Mouse (Mus musculus) limb, embryonic 14.5 days (tissue): ENCODE results near the gene Zfp867. TPM values are rescaled to one million over a fixed set of nuclear protein-coding genes. Genes with fewer than 3 reads are reported as not detected.
A peak's percentile ranks its signal among the peaks of the same experiment; 100 is the strongest.

ENCODE experiments used
- ATAC-seq: fragments of 200-750 bp; cut with Nextera tagmentation; 2 replicates; pipeline ENCODE4 v1.8.0; 2017; ENCODE audit warnings: low read depth, moderate number of reproducible peaks, moderate TSS enrichment; ENCODE audit not compliant: low FRiP score
- DNase-seq: peaks from one replicate; pipeline ENCODE4 v3.0.0-alpha.2; 2015; ENCODE audit warnings: low spot score
- H3K27ac ChIP-seq: fragments of 300-500 bp; sonication (generic); replicated peaks from 2 replicates; pipeline ENCODE4 v1.5.1; 2014; ENCODE audit warnings: low read depth, mild to moderate bottlenecking, low read length, moderate library complexity, mixed read lengths
- H3K27me3 ChIP-seq: fragments of 300-500 bp; sonication (generic); 2 replicates; pipeline ENCODE4 v1.6.1; 2014; ENCODE audit warnings: low read length, mixed read lengths; ENCODE audit not compliant: control insufficient read depth, insufficient read depth
- H3K36me3 ChIP-seq: fragments of 300-500 bp; sonication (generic); 2 replicates; pipeline ENCODE4 v1.6.1; 2014; ENCODE audit warnings: mild to moderate bottlenecking, low read length, moderate library complexity, mixed read lengths; ENCODE audit not compliant: control insufficient read depth, insufficient read depth
- H3K4me1 ChIP-seq: fragments of 300-500 bp; sonication (generic); 2 replicates; pipeline ENCODE4 v1.6.1; 2014; ENCODE audit warnings: antibody characterized with exemption, low read length, mixed read lengths; ENCODE audit not compliant: control insufficient read depth, insufficient read depth
- H3K4me2 ChIP-seq: fragments of 300-500 bp; sonication (generic); replicated peaks from 2 replicates; pipeline ENCODE4 v1.6.1; 2014; ENCODE audit warnings: low read depth, mild to moderate bottlenecking, low read length, moderate library complexity; ENCODE audit not compliant: severe bottlenecking
- H3K4me3 ChIP-seq: fragments of 300-500 bp; sonication (generic); replicated peaks from 2 replicates; pipeline ENCODE4 v1.5.1; 2014; ENCODE audit warnings: low read length
- H3K9ac ChIP-seq: fragments of 300-500 bp; sonication (generic); 2 replicates; pipeline ENCODE4 v1.6.1; 2014; ENCODE audit warnings: mild to moderate bottlenecking, low read depth, low read length, moderate library complexity; ENCODE audit not compliant: severe bottlenecking
- H3K9me3 ChIP-seq: fragments of 300-500 bp; sonication (generic); 2 replicates; pipeline ENCODE4 v1.6.1; 2016; ENCODE audit warnings: low read length; ENCODE audit not compliant: control insufficient read depth
- POLR2A ChIP-seq: fragments of 200-500 bp; IDR thresholded peaks from 2 replicates; pipeline ENCODE4 v1.8.0; 2012; ENCODE audit warnings: inconsistent platforms, mild to moderate bottlenecking, moderate library complexity, borderline replicate concordance; ENCODE audit not compliant: insufficient read depth, insufficient read length; ENCODE audit errors: extremely low read depth
- WGBS: fragments of 180-500 bp; shearing (Covaris S2); extraction: QIAGEN DNeasy Blood & Tissue Kit; methylation state at CpG from one replicate; pipeline ENCODE4 v1.1.7; 2014; 5-methylcytosine and 5-hydroxymethylcytosine counted together
- polyA plus RNA-seq, 2 experiments: library from polyadenylated mRNA; depleted of rRNA in 1 of 2; stranded (reverse) in 1 of 2; unstranded in 1 of 2; fragments of >200 nt; fragmentation: Nextera tagmentation in 1 of 2; extraction: Ambion mirVana in 1 of 2; gene quantifications; 2 replicates each; pipeline versions ENCODE4 v1.2.1 to v1.2.3; 2012 to 2014

Gene Zfp867
- polyA plus RNA-seq, 2 experiments, result 4.8 to 10.7 TPM

GRCm38 (mm10) chr11:59443102-59443501 is 29.2 kb downstream of the Zfp867 start:
- Histone ChIP-seq H3K36me3 (peaks cover 18% of the 10 kb centered on the region), H3K27ac (no peak overlapping the region), H3K4me1 (no peaks in the 10 kb centered on the region), H3K4me2 (no peak overlapping the region), H3K27me3 (no peaks in the 10 kb centered on the region), H3K9me3 (no peaks in the 10 kb centered on the region), H3K4me3 (no peak overlapping the region), H3K9ac (no peak overlapping the region)
- no peak for ATAC-seq
- TF ChIP-seq POLR2A, result no peak
- no peak for DNase-seq

- H3K36me3 ChIP-seq, result peaks cover 31% of the 10 kb centered on the region
- H3K9me3 ChIP-seq, result peaks cover 5% of the 10 kb centered on the region
- H3K27me3 ChIP-seq, result no peaks in the 10 kb centered on the region
- WGBS, result 94% methylated on average over 12 of the region's 12 CpGs
- H3K4me3 ChIP-seq, result no peak overlapping the region
- H3K4me1 ChIP-seq, result no peaks in the 10 kb centered on the region
- H3K9ac ChIP-seq, result no peak overlapping the region
- no peak overlapping the region for H3K27ac ChIP-seq
- no peak for TF ChIP-seq POLR2A
- no peak for DNase-seq
- no peak for ATAC-seq
- no peak overlapping the region for H3K4me2 ChIP-seq
Observed at GRCm38 (mm10) chr11:59437954-59438353, 34.3 kb downstream of the Zfp867 start.

DNA sequence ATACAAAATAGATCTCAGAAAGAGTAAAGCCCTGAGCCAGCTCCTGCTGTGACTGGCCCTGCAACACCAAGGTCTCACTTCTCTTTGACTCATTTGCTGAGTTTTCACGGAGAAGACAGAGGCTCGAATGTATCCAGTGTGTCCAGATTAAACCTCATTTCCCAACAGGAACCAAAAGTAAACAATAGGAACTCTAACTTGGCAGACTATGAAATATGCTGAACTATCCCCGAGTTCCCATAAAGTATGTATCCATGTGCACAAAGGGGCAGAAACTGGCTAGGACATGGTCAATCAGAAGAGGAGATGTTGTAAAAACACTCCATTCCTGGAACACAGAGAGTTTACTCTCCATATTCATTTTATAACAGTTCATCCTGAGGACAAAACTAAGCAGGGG is 40.0 kb downstream of the Zfp867 start:
- Histone ChIP-seq H3K36me3 (peaks cover 29% of the 10 kb centered on the region), H3K4me1 (no peaks in the 10 kb centered on the region), H3K4me3 (no peak overlapping the region), H3K27ac (no peak overlapping the region), H3K27me3 (no peaks in the 10 kb centered on the region), H3K9ac (no peak overlapping the region), H3K9me3 (peaks cover 5% of the 10 kb centered on the region), H3K4me2 (no peak overlapping the region)
- TF ChIP-seq POLR2A, result no peak
- peak; percentile 65 for ATAC-seq
- no peak for DNase-seq
- 50% methylated on average over 3 of the region's 3 CpGs for WGBS

- no peak overlapping the region for H3K27ac ChIP-seq
- H3K27me3 ChIP-seq, result no peaks in the 10 kb centered on the region
- no peak overlapping the region for H3K4me3 ChIP-seq
- TF ChIP-seq POLR2A, result no peak
- ATAC-seq (no peak), DNase-seq (no peak)
- WGBS, result 78% methylated on average over 1 of the region's 1 CpGs
- H3K9ac ChIP-seq, result no peak overlapping the region
- peaks cover 36% of the 10 kb centered on the region for H3K36me3 ChIP-seq
- no peak overlapping the region for H3K4me2 ChIP-seq
- H3K4me1 ChIP-seq, result no peaks in the 10 kb centered on the region
- H3K9me3 ChIP-seq, result no peaks in the 10 kb centered on the region
Observed at GRCm38 (mm10) chr11:59429959-59430358, 42.3 kb downstream of the Zfp867 start.

DNA sequence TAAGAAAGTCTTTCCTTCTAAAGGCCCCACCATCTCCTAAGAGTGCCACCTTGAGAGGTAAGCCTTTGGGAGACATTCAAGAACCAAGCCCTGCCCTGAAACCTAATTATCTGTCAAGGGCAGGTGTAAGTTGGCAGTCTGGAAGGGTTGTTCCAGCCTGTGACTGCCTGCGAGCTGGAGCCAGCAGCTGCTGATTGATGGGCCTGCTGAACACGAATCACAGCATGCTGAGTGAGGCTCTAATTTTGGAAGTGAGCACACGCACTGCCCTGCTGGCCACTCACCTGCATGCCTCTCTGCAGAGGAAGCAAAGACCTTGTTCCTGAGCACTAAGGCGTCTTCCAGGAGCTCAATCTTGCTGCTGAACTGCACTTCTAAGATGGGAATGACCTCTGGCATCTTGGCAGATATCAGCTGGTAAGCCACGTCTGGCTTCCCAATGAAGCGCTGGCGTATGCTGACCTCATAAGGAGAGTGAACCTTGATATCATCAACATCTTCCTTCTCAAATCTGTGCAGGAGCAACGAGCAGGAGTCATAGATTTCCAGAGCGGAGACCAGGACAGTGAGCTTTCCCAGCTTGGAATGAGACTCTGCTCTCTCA is 44.1 kb downstream of the Zfp867 start:
- H3K4me3 ChIP-seq, result no peak overlapping the region
- H3K36me3 ChIP-seq, result peaks cover 53% of the 10 kb centered on the region
- no peak overlapping the region for H3K4me2 ChIP-seq
- no peaks in the 10 kb centered on the region for H3K27me3 ChIP-seq
- DNase-seq (no peak), ATAC-seq (no peak)
- no peaks in the 10 kb centered on the region for H3K4me1 ChIP-seq
- 89% methylated on average over 9 of the region's 9 CpGs for WGBS
- H3K9me3 ChIP-seq, result no peaks in the 10 kb centered on the region
- no peak overlapping the region for H3K27ac ChIP-seq
- no peak for TF ChIP-seq POLR2A
- no peak overlapping the region for H3K9ac ChIP-seq

GRCm38 (mm10) chr11:59425671-59426101 is 46.6 kb downstream of the Zfp867 start:
- Histone ChIP-seq H3K27ac (0 out of 2 replicates have a peak overlapping the region, but pooled peaks have one; percentile 13), H3K9me3 (no peaks in the 10 kb centered on the region), H3K4me1 (no peaks in the 10 kb centered on the region), H3K9ac (no peak overlapping the region), H3K4me3 (no peak overlapping the region), H3K36me3 (peaks cover 64% of the 10 kb centered on the region), H3K27me3 (no peaks in the 10 kb centered on the region), H3K4me2 (no peak overlapping the region)
- 32% methylated on average over 7 of the region's 7 CpGs for WGBS
- DNase-seq (peak; percentile 65), ATAC-seq (0 out of 2 replicates have a peak, but pooled peaks have one; percentile 37)
- no peak for TF ChIP-seq POLR2A
